9 mouse cellular contexts compared by ENCODE assay signal in genomic region chr8:84945633-84946527, GRCm38 (mm10). TPM values are rescaled to one million over a fixed set of nuclear protein-coding genes. Genes with fewer than 3 reads are reported as not detected.
DNase-seq lines count a peak whose midpoint lies in the region; ATAC-seq and TF ChIP-seq lines count a peak whose summit lies in the region.
"Had no signal": no experiment of that assay in that cellular context is flagged by ENCODE, and none has a peak within 500 bp of the region (broad histone marks: within the 10 kb centered on the region; RNA-seq: fewer than 3 reads in every experiment).

No protein-coding gene starts in this region.

- peaks cover 48% of the 10 kb centered on the region for H3K27me3 ChIP-seq in lung, postnatal 0 days (replicated peaks; ENCODE audit: insufficient read depth, low read length)
- H3K27me3 ChIP-seq in cerebellum, adult 2 months (ENCODE audit: control insufficient read depth, insufficient read depth, low read length) = no peaks in the 10 kb centered on the region
- H3K27me3 ChIP-seq in forebrain, embryonic 12.5 days = peaks cover 76% of the 10 kb centered on the region
- peaks cover 51% of the 10 kb centered on the region for H3K27me3 ChIP-seq in limb, embryonic 14.5 days (ENCODE audit: control insufficient read depth, insufficient read depth, low read length)

- no peak for ATAC-seq in lung, postnatal 0 days
- peak; percentile 77 for ATAC-seq in forebrain, embryonic 12.5 days (ENCODE audit: low FRiP score)
- ATAC-seq in limb, embryonic 14.5 days (ENCODE audit: low FRiP score, low read depth) = no peak

- H3K9ac ChIP-seq in lung, postnatal 0 days (replicated peaks; ENCODE audit: low read depth) = no peak overlapping the region
- peak overlapping the region; percentile 69 for H3K9ac ChIP-seq in forebrain, embryonic 12.5 days
- H3K9ac ChIP-seq in limb, embryonic 14.5 days (ENCODE audit: low read depth, low read length, severe bottlenecking) = 0 out of 2 replicates have a peak overlapping the region, but pooled peaks have one; percentile 21

- peak; percentile 35 for TF ChIP-seq CTCF in lung, postnatal 0 days (IDR thresholded peaks at IDR 0.05)
- peak; percentile 32; the same call in 1 of the 2 replicates for TF ChIP-seq CTCF in cerebellum, adult 2 months (IDR thresholded peaks at IDR 0.05; ENCODE audit: borderline replicate concordance, insufficient read depth, low read depth, low read length)

- H3K4me3 ChIP-seq in lung, postnatal 0 days (ENCODE audit: low read depth, low read length) = peak overlapping the region; percentile 32
- H3K4me3 ChIP-seq in cerebellum, adult 2 months (replicated peaks; ENCODE audit: insufficient read depth, low read depth, low read length) = peak overlapping the region; percentile 74
- H3K4me3 ChIP-seq in forebrain, embryonic 12.5 days (replicated peaks) = peak overlapping the region; percentile 70
- peak overlapping the region; percentile 38 for H3K4me3 ChIP-seq in limb, embryonic 14.5 days (replicated peaks; ENCODE audit: low read length)
- H3K4me3 ChIP-seq: erythroblast, embryonic 14.5 days had no signal

- DNase-seq in lung, postnatal 0 days (ENCODE audit: low spot score) = no peak
- DNase-seq in lung, postnatal 36 days = no peak
- DNase-seq in cerebellum, adult 2 months = peak; percentile 71 to 74
- no peak for DNase-seq in limb, embryonic 14.5 days (ENCODE audit: low spot score)
- peak; percentile 74 for DNase-seq in right cerebral cortex, postnatal 4 days
- DNase-seq in adrenal gland, postnatal 4 days (ENCODE audit: low spot score in 2 of 2) = no peak
- no peak for DNase-seq in spleen, adult 18-20 months

- no peaks in the 10 kb centered on the region for H3K36me3 ChIP-seq in lung, postnatal 0 days (ENCODE audit: insufficient read depth, low read length)
- H3K36me3 ChIP-seq in forebrain, embryonic 12.5 days (replicated peaks) = no peaks in the 10 kb centered on the region
- no peaks in the 10 kb centered on the region for H3K36me3 ChIP-seq in limb, embryonic 14.5 days (ENCODE audit: control insufficient read depth, insufficient read depth, low read length)

- no peak overlapping the region for H3K27ac ChIP-seq in lung, postnatal 0 days (ENCODE audit: low read length)
- no peak overlapping the region for H3K27ac ChIP-seq in cerebellum, adult 2 months (ENCODE audit: insufficient read depth, low read length)
- peak overlapping the region; percentile 59; the same call in 1 of the 2 replicates for H3K27ac ChIP-seq in forebrain, embryonic 12.5 days
- H3K27ac ChIP-seq in limb, embryonic 14.5 days (replicated peaks; ENCODE audit: low read depth, low read length) = no peak overlapping the region

- TF ChIP-seq POLR2A in cerebellum, adult 2 months (IDR thresholded peaks at IDR 0.05; ENCODE audit: borderline replicate concordance, insufficient read depth, low read length) = no peak
- TF ChIP-seq POLR2A in limb, embryonic 14.5 days (IDR thresholded peaks at IDR 0.05; ENCODE audit: borderline replicate concordance, extremely low read depth, insufficient read depth, insufficient read length) = no peak

- peak overlapping the region; percentile 55 for H3K4me2 ChIP-seq in lung, postnatal 0 days (replicated peaks; ENCODE audit: low read depth, low read length)
- peak overlapping the region; percentile 98 for H3K4me2 ChIP-seq in forebrain, embryonic 12.5 days
- H3K4me2 ChIP-seq in limb, embryonic 14.5 days (replicated peaks; ENCODE audit: low read depth, low read length, severe bottlenecking) = peak overlapping the region; percentile 69

- 1% methylated on average over 21 of the region's 67 CpGs for WGBS in lung, postnatal 0 days
- WGBS in cerebellum, adult 2 months = 1% methylated on average over 60 of the region's 67 CpGs
- under 1% methylated on average over 60 of the region's 67 CpGs for WGBS in forebrain, embryonic 12.5 days
- WGBS in limb, embryonic 14.5 days = under 1% methylated on average over 38 of the region's 67 CpGs

- H3K4me1 ChIP-seq in lung, postnatal 0 days (ENCODE audit: insufficient read depth, low read depth, low read length) = no peaks in the 10 kb centered on the region
- H3K4me1 ChIP-seq in cerebellum, adult 2 months (ENCODE audit: control insufficient read depth, insufficient read depth, low read length) = peaks cover 6% of the 10 kb centered on the region; the same call in 1 of the 2 replicates
- peaks cover 29% of the 10 kb centered on the region for H3K4me1 ChIP-seq in forebrain, embryonic 12.5 days
- H3K4me1 ChIP-seq in limb, embryonic 14.5 days (ENCODE audit: control insufficient read depth, insufficient read depth, low read length) = peaks cover 6% of the 10 kb centered on the region; the same call in 1 of the 2 replicates

- no peaks in the 10 kb centered on the region for H3K9me3 ChIP-seq in lung, postnatal 0 days (ENCODE audit: low read length)
- H3K9me3 ChIP-seq in forebrain, embryonic 12.5 days = no peaks in the 10 kb centered on the region
- H3K9me3 ChIP-seq in limb, embryonic 14.5 days (ENCODE audit: control insufficient read depth, low read length) = no peaks in the 10 kb centered on the region

- no peak for TF ChIP-seq EP300 in lung, postnatal 0 days (IDR thresholded peaks at IDR 0.05)

RNA-seq across cellular contexts. Expression of gene Rtbdn, which starts 0.9 kb away (rescaled TPM):
- not detected in 2 replicates for polyA plus RNA-seq in lung, postnatal 0 days (2015; fragmentation: Nextera tagmentation; extraction: Ambion mirVana)
- 6.8 and 7.9 TPM in 2 replicates for polyA plus RNA-seq in cerebellum, adult 2 months (2012; rRNA removed)
- polyA plus RNA-seq in forebrain, embryonic 12.5 days (2016; fragmentation: Nextera tagmentation; extraction: Ambion mirVana) = 0.88 and 1.6 TPM in 2 replicates
- not detected in 2 replicates for polyA plus RNA-seq in limb, embryonic 14.5 days (2012; rRNA removed)
- not detected in 2 replicates for polyA plus RNA-seq in limb, embryonic 14.5 days (2014; fragmentation: Nextera tagmentation; extraction: Ambion mirVana)
- under 1 TPM; 0.23 to 0.31 TPM for total RNA-seq in adrenal gland, postnatal 4 days (2021)
- polyA plus RNA-seq: erythroblast, embryonic 14.5 days had no signal

RNA-seq across cellular contexts. Expression of gene Mast1, which starts 8.7 kb away (rescaled TPM):
- 0.32 and 0.33 TPM in 2 replicates for polyA plus RNA-seq in lung, postnatal 0 days (2015; fragmentation: Nextera tagmentation; extraction: Ambion mirVana)
- polyA plus RNA-seq in cerebellum, adult 2 months (2012; rRNA removed) = 115 and 129 TPM in 2 replicates
- 29.3 and 35.3 TPM in 2 replicates for polyA plus RNA-seq in forebrain, embryonic 12.5 days (2016; fragmentation: Nextera tagmentation; extraction: Ambion mirVana)
- 0.36 and 0.50 TPM in 2 replicates for polyA plus RNA-seq in limb, embryonic 14.5 days (2012; rRNA removed)
- polyA plus RNA-seq in limb, embryonic 14.5 days (2014; fragmentation: Nextera tagmentation; extraction: Ambion mirVana) = 0.15 and 0.32 TPM in 2 replicates
- 1 to 10 TPM; 8.3 to 8.5 TPM for total RNA-seq in adrenal gland, postnatal 4 days (2021)

RNA-seq across cellular contexts. Expression of gene Gm49661, which starts 23.4 kb away (rescaled TPM):
- polyA plus RNA-seq in lung, postnatal 0 days (2015; fragmentation: Nextera tagmentation; extraction: Ambion mirVana) = 1.1 TPM in 1 of 2 replicates, not detected in the other
- polyA plus RNA-seq in cerebellum, adult 2 months (2012; rRNA removed) = not detected in 2 replicates
- polyA plus RNA-seq in forebrain, embryonic 12.5 days (2016; fragmentation: Nextera tagmentation; extraction: Ambion mirVana) = not detected in 2 replicates
- polyA plus RNA-seq in limb, embryonic 14.5 days (2012; rRNA removed) = 2.0 TPM in 1 of 2 replicates, not detected in the other
- polyA plus RNA-seq in limb, embryonic 14.5 days (2014; fragmentation: Nextera tagmentation; extraction: Ambion mirVana) = not detected in 2 replicates
- not detected for total RNA-seq in adrenal gland, postnatal 4 days (2021)
- polyA plus RNA-seq: erythroblast, embryonic 14.5 days had no signal

RNA-seq across cellular contexts. Expression of gene Prdx2, which starts 23.5 kb away (rescaled TPM):
- 337 and 356 TPM in 2 replicates for polyA plus RNA-seq in lung, postnatal 0 days (2015; fragmentation: Nextera tagmentation; extraction: Ambion mirVana)
- polyA plus RNA-seq in cerebellum, adult 2 months (2012; rRNA removed) = 345 and 351 TPM in 2 replicates
- polyA plus RNA-seq in forebrain, embryonic 12.5 days (2016; fragmentation: Nextera tagmentation; extraction: Ambion mirVana) = 1,271 and 1,280 TPM in 2 replicates
- 387 and 405 TPM in 2 replicates for polyA plus RNA-seq in limb, embryonic 14.5 days (2012; rRNA removed)
- 839 and 877 TPM in 2 replicates for polyA plus RNA-seq in limb, embryonic 14.5 days (2014; fragmentation: Nextera tagmentation; extraction: Ambion mirVana)
- total RNA-seq in adrenal gland, postnatal 4 days (2021) = 100 to 1,000 TPM; 617 to 655 TPM

RNA-seq across cellular contexts. Expression of gene Rnaseh2a, which starts 23.7 kb away (rescaled TPM):
- 46.4 and 55.7 TPM in 2 replicates for polyA plus RNA-seq in lung, postnatal 0 days (2015; fragmentation: Nextera tagmentation; extraction: Ambion mirVana)
- polyA plus RNA-seq in cerebellum, adult 2 months (2012; rRNA removed) = 58.7 and 61.5 TPM in 2 replicates
- polyA plus RNA-seq in forebrain, embryonic 12.5 days (2016; fragmentation: Nextera tagmentation; extraction: Ambion mirVana) = 117 and 124 TPM in 2 replicates
- 58.6 and 60.8 TPM in 2 replicates for polyA plus RNA-seq in limb, embryonic 14.5 days (2012; rRNA removed)
- polyA plus RNA-seq in limb, embryonic 14.5 days (2014; fragmentation: Nextera tagmentation; extraction: Ambion mirVana) = 87.6 and 90.8 TPM in 2 replicates
- 100 to 1,000 TPM; 122 to 138 TPM for total RNA-seq in adrenal gland, postnatal 4 days (2021)

Comparison
In these comparisons a context has a peak if more than half of its experiments do, and no peak if none do; other contexts are left out.
1. DNase-seq: peak in cerebellum, adult 2 months (2 of 2) and right cerebral cortex, postnatal 4 days (single experiment); none in lung, postnatal 0 days (single experiment), lung, postnatal 36 days (single experiment), limb, embryonic 14.5 days (single experiment), adrenal gland, postnatal 4 days (0 of 2) and spleen, adult 18-20 months (0 of 2).
2. RNA of gene Mast1, which starts 8.7 kb away (polyA plus RNA-seq): 115 to 129 TPM in cerebellum, adult 2 months and 29.3 to 35.3 TPM in forebrain, embryonic 12.5 days; 0.15 to 0.50 TPM in limb, embryonic 14.5 days and 0.32 to 0.33 TPM in lung, postnatal 0 days; every median in the first group is over 10 times any median in the second.
3. Peak in every context shown above with its lines, with median percentiles within 50 percentile points of each other: H3K4me2 ChIP-seq and H3K4me3 ChIP-seq.